Mouse (Mus musculus): ENCODE data around the gene Gm17720.

Gm17720 gene

DNA sequence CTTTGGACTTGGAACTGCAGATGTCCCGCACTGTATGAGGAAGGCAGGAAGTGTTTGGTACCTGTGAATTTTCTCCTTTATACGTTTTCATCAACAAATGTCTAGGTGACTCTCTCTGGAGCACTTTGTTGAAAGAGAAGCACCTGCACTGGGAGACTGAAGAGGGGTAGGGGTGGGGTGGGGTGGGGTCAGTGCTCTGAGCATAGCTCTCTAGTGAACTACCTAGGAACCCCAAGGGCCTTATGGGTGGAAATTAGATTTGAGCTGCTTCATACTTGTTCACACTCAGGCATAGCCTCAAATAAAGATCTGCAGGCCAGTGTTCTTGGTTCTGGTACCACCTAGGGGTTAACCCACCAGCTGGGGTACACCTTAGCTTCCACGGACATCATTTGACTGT is at the start of gene Gm17720:
TSS of gene Gm17720 (minus strand) at position 101 of the 400 bp plus-strand sequence.
- peak; percentile 16 for DNase-seq

DNA sequence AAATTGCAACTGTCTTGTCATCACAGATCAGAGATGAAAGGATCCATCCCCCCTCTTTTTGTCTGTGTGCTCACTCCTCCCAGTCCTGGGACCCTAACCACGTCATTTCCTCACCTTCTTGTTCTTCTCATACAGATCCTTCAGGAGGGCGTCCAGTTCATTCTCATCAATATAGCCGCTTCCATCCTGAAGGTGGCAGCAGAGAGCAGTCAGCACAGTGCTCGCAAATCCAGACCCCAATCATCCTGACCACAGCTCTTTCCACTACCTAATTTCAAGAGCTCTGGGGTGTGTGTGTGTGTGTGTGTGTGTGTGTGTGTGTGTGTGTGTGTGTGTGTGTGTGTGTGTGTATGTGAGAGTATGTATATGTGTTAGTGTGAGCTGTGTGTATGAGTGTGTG is 43.0 kb upstream of the Gm17720 start:
- DNase-seq, result peak; percentile 67

- no peak for DNase-seq
Observed at GRCm38 (mm10) chr8:110140770-110141169, 38.2 kb upstream of the Gm17720 start.

DNA sequence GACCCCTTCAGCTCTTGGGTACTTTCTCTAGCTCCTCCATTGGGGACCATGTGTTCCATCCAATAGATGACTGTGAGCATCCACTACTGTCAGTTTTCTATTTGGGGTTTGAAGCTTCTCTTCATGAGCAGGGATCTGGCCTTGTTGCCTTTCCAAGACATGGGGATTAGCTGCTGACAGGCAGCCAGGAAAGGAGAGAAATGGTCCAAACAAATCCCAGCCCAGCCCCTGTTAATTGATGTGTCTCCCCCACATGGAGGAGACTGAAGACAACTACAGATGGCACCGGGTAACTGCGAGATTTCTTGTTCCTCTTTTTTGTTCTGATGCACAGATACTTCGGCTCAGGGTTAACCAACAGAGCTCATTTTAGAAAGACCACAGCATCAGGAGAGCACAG is 37.6 kb upstream of the Gm17720 start:
- DNase-seq, result no peak

DNA sequence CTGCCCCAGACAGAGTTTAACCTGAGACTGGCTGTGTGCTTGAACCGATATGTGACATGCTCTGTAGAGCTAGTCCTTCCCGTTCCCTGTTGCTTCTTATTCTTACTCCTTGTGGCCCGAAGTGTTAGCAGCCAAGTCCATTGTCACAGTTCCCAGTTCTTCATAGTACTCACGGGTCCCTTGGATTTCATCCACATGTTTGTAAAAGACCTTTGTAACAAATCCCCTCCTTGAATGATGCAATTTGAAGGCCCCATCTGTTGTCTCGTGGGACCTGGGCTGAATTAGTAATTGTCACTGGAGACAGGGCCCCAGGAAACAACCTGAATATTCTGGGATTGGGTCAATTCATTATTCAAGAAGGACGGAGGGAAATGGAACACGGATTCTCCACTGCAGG is 33.0 kb upstream of the Gm17720 start:
- DNase-seq, result no peak

DNA sequence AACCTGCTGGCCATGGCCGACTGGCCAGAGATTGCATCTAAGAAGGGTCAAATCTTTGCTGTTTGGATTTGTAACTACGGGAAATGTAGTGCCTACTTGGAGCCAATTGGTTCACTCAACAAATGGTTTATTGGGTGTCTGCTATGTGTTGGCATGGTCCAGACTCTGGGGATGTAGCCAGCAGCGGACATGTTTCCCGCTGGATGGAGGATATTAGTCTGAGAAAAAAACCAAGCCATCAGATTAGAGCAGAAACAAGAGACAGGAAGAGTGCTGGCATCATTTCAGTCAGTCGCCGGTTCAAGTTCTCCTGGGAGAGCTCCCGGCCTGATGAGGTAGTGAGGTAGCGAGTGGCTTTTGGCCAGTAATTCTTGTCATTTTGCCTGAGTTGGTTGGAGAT is 31.7 kb upstream of the Gm17720 start:
- DNase-seq, result no peak

DNA sequence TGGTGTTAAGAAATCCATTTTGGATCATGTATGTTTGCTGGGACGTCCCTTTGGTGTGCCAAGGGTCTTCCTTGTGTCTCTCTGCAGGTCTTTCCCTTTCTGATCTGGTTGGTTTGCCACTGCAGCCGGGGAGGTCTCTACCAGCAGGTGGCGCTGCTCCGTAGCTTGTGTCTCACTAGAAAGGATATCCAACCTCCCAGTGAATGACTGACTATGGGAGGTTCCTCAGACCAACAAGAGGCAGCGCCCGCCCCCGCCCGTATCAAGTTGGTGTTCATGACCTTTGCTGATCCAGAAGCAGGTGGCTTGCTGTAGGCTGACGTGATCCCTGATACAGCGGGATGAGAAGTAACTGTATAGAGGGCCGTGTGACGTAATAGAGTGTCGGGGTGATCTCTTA is 28.0 kb upstream of the Gm17720 start:
- DNase-seq, result peak; percentile 86

DNA sequence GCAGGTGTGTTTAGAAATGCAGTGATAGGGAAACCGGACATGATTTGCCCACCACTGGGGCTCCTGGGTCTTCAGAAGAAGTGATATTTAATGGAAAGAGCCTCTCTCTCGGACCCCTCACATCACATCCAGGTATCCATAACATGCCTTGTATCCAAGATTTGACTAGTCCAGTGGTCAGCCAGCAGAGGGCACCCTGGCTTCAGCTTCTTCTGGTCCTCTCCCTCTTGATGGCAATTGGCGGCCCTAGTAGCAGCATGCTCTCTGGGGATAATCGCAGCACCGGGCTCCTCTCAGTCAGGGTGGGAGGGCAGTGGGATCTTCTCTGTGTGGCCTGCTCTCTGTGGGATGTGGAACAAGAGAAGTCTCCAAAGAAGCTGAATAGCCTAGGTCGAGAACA is 17.2 kb upstream of the Gm17720 start:
- DNase-seq, result peak; percentile 18

DNA sequence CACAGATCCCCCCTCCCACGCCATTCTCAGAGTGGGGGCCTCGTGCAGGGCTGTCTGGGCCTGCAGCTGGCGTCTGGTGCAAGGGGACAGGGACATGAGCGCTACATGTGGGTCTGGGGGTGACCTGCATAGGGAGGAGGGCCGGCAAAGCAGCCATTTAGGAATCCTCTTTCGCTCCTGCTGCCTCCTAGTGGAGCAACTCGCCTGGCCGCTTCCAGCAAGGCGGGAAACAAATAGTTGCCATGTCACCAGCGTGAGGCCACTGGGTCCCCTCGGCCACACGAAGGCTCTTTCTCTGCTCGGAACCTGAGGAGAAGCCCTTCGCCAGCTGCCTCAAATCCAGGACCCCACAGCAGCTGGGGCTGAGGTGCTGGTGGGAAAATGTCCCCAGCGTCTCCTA is 877 bp downstream of the Gm17720 start:
- no peak for DNase-seq

- DNase-seq, result no peak
Observed at GRCm38 (mm10) chr8:110100907-110101306, 1.6 kb downstream of the Gm17720 start, which contains the start of gene Gm21964. Gene Gm21964 (plus strand): TSS chr8:110101207.

DNA sequence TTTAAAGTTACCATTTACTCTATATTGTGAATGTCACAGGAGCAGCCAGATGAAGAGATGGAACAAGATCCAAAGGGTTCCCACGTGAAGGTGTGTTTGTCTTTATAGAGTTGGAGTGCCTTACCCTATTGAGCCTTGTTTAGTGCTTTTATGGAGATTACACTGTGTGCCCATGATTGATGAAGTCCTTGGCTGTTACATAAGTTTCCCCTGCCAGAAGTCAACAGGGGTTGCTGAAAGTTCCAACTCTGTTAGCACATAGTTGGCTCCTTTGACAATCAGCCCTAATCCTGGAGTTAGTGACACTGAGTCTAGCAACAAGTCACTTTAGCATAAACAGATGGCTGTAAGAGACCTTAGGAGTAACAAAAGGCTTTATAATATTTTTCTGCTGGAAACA is 10.7 kb downstream of the Gm17720 start:
- peak; percentile 27 for DNase-seq

- no peak for DNase-seq
Observed at GRCm38 (mm10) chr8:110082416-110083105, 20.0 kb downstream of the Gm17720 start.

- DNase-seq, result peak; percentile 75
Observed at GRCm38 (mm10) chr8:110079282-110080221, 23.0 kb downstream of the Gm17720 start, which contains the start of gene Zfp612. Gene Zfp612 (plus strand): TSS chr8:110079746.

- DNase-seq, result no peak
Observed at GRCm38 (mm10) chr8:110074496-110074895, 28.1 kb downstream of the Gm17720 start.

GRCm38 (mm10) chr8:110071600-110071999 is 31.0 kb downstream of the Gm17720 start:
- peak; percentile 80 for DNase-seq

GRCm38 (mm10) chr8:110069706-110070105 is 32.8 kb downstream of the Gm17720 start:
- DNase-seq, result no peak

GRCm38 (mm10) chr8:110065676-110066075 is 36.9 kb downstream of the Gm17720 start:
- no peak for DNase-seq

DNA sequence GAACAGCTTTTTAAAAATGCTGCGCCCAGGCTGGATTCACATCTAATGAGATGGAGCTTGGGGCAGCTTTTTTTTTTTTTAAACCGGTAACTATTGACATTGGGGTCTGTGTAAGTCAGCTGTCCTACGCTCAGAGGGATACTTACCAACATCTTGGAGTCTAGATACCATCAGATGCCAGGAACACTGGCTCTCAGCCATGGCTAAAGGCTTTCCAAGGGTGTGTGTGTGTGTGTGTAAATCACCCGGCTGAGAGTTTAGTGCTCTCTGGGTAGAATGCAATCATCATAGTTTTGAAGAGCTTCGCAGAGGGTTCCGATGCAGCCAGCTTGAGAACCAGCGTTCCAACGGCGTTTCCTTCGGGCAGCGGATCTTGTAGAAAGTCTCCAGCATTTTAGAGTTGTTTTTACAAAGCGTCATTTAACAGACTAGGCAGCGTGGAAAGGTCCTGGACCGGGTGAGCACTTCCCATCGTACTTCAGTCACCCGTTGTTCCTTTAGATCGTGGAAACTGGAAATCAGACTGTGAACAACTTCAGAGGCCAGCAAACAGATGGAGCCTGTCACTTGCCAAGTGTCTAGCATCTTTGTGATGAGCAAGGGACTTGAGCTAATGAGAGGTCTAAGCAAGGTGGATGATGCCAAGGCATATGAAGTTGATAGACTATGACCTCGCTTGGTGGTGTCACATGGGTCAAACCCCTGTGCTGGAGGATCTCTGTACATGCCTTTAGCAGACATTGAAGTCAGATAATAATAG is 37.8 kb downstream of the Gm17720 start:
- no peak for DNase-seq

DNA sequence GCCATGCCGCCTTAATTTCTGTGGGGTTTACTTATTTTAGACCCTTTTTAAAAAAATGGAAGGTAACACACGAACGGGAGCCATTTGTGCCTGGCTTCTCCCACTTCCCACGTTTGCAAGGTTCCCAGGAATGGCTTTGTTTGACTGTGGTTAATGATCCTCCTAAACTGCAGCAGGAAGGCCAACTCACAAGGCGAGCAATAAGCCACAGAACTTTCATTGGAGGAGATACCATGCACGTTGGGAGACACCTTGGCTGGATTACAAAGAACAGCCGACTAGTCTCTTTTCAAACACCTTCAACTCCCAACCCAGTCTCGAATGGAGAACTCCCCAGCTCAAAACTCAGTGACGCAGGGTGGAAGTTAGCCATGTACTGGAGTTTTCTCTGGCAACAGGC is 38.4 kb downstream of the Gm17720 start:
- no peak for DNase-seq

- no peak for DNase-seq
Observed at GRCm38 (mm10) chr8:110058207-110058606, 44.3 kb downstream of the Gm17720 start.

GRCm38 (mm10) chr8:110051208-110051607 is 51.3 kb downstream of the Gm17720 start:
- DNase-seq, result no peak

DNA sequence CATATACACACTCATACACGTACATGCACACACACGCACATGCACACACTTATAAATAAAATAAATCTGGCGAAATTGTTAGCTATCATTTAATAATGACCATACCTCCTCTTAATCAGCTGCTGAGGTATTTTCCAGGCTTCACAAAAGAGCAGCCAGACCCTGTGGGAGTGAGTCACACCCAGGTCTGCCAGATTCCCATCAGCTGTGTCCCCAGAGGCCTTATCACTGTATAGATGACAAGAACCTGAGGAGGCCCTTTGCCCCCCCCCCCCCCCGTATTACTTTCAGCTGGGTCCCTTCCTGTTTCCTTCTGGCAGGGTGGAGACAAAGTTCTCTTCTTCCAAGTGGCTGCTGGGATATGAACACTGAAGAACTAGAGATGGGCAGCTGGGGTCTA is 62.0 kb downstream of the Gm17720 start:
- DNase-seq, result no peak

- DNase-seq, result no peak
Observed at GRCm38 (mm10) chr8:110039659-110040058, 62.9 kb downstream of the Gm17720 start, which contains the start of gene Chst4. Gene Chst4 (minus strand): TSS chr8:110039740.

Measured in kidney, postnatal 10 days (tissue).